Mouse (Mus musculus) cerebellum, adult 11-12 months (tissue): ENCODE data around the gene Rabl3.

Source experiments
- DNase-seq: peaks from one replicate; pipeline ENCODE4 v3.0.0; 2022

The Rabl3 gene

DNA sequence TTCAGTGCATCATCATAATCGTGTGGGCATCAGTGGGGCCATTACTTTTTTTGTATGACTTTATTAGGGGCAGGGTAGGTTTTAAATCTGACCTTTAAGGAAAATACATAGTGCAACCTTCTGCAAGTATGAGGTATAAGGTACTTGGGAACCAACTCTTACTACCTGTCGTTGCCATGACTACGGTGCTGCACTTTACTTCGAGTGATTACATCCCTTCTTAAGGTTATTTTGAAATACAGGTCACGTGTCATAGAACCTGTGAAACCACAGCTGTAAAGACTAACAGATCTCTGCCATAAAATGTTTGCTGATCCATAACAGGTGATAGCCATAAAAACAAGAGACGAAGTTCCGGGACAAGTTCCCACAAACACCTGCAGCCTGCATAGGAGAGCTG lies 58.8 kb downstream of the Rabl3 start:
- no peak for DNase-seq

- DNase-seq, result no peak
Observed at GRCm38 (mm10) chr16:37599326-37599725, 59.6 kb downstream of the Rabl3 start.

- no peak for DNase-seq
Observed at GRCm38 (mm10) chr16:37603431-37603830, 63.7 kb downstream of the Rabl3 start.

- DNase-seq, result no peak
Observed at GRCm38 (mm10) chr16:37604243-37604642, 64.6 kb downstream of the Rabl3 start.

GRCm38 (mm10) chr16:37610333-37610732 lies 70.6 kb downstream of the Rabl3 start:
- DNase-seq, result no peak

DNA sequence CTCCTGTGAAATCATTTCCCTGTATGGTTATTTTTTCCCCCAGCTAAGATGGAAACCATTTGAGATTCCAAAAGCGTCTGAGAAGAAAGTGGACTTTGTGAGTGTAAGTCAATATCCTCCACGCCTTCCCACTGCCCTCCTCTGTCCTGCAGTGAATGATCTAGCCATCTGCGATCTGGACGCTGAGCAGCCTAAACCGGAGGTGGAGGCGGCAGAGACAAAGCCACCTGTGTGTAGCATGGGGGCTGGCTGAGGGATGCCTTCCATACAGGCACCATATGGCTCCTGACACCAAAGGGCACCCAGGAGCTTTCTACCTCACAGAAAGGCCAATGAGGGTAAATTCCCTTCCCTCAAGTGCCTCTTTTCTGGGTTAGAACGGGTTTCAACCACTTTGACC lies 71.4 kb downstream of the Rabl3 start:
- peak; percentile 66 for DNase-seq

DNA sequence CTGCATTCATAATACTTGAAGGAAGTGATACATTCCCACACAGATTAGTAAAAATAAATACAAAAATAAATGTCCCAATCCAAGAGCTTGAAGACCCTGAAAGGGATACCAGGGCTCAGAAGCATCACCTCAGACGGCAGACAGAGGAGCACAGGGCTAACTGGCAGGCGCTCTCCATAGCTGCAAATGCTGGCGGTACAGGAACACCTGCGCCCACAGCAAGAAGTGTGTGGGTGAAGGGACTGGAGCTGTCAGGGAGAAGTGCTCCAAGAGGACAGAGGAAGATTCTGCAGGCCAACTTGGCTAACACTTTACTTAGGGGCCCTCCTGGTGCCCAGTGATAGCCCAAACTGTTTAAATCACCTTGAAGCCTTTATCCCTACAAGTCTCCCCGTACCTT lies 72.3 kb downstream of the Rabl3 start:
- peak; percentile 74 for DNase-seq

DNA sequence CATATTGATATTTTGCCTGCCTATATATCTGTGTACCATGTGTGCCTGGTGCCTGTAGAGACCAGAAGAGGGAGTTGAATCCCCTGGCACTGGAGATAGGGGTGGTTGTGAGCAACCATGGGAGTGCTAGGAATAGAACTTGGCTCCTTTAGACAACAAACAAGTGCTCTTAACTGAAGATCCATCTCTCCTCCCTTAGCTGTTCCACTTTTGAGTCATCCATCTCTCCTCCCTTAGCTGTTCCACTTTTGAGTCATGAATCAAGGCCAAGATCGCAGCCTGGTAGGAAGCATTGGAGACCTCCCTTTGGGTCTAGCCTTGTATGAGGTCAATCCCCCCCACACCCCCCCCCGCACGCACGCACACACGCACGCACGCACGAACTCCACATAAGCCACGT lies 74.9 kb downstream of the Rabl3 start:
- DNase-seq, result no peak

GRCm38 (mm10) chr16:37615429-37615828 lies 75.7 kb downstream of the Rabl3 start:
- DNase-seq, result no peak

DNA sequence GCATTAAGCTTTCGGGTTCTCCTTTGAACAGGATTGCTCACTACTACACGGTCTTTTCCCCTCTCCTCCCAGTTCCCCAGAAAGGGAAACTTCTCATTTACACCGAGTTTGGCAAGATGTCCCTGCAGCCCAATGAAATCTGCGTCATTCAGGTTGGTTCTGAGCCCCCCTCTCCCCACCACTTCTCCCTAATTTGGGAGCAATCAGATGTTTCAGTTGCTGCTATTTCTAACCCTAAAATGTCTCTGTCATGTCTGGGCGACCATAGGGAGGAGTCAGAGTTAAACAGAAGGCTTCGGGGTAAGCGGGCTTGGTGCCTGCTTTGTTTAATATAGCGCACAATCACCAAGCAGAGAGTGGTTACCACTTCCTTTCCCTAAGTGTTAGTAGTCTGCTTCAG lies 76.4 kb downstream of the Rabl3 start:
- DNase-seq, result no peak

GRCm38 (mm10) chr16:37617695-37618094 lies 78.0 kb downstream of the Rabl3 start:
- DNase-seq, result peak; percentile 80
